Mouse (Mus musculus) liver, adult 2 months (tissue): ENCODE results near the gene Rab7b.

Experiments used
- CTCF ChIP-seq: fragments of 200-500 bp; IDR thresholded peaks from 2 replicates; pipeline ENCODE4 v1.5.1; 2011; ENCODE audit warnings: low read depth, low read length, control low read depth
- POLR2A ChIP-seq: fragments of 200-500 bp; IDR thresholded peaks from 2 replicates; pipeline ENCODE4 v1.6.1; 2011; ENCODE audit warnings: low read length, control low read depth; ENCODE audit not compliant: insufficient read depth; ENCODE audit errors: extremely low read depth

DNA sequence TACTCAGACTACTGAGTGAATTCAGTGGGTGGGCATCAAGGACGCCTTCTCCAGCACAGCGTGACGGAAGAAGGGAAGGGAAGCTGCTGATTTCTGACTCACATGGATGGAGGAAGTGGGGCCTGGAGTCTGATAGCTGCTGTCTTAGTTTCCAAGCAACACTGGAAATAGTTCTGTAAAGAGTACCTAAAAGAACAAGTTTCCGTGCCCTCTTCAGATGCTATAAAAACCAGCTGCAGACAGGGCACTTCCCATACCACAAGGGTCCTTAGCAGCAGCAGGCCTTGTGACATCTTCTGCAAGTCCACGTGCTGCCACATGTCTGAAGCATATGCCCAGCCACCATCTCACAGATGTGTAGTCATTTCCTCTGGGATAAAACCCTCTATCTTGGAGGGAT, 8.9 kb upstream of the Rab7b start:
- TF ChIP-seq POLR2A (no peak), CTCF (no peak)
